Mouse (Mus musculus) CH12.LX (cell line): ENCODE data around the gene Ldlrad3. TPM values are rescaled to one million over a fixed set of nuclear protein-coding genes. Genes with fewer than 3 reads are reported as not detected.

Experiments used
- DNase-seq: peaks from one replicate; pipeline ENCODE4 v3.0.0-alpha.2; 2013; ENCODE audit errors: extremely low read depth
- H3K27ac ChIP-seq: 2 replicates; pipeline ENCODE4 v1.5.1; 2012; ENCODE audit warnings: low read depth, mild to moderate bottlenecking, control low read depth, moderate library complexity; ENCODE audit not compliant: insufficient read depth
- H3K27me3 ChIP-seq: replicated peaks from 2 replicates; pipeline ENCODE3; 2012; ENCODE audit warnings: inconsistent platforms
- H3K36me3 ChIP-seq, 2 experiments: replicated peaks in 1 of 2; 2 replicates each; pipeline versions ENCODE3 to v1.6.1; 2012; ENCODE audit warnings: inconsistent platforms in 1 of 2, low read length in 1 of 2, mild to moderate bottlenecking in 1 of 2, mixed read lengths in 1 of 2, moderate library complexity in 1 of 2; ENCODE audit not compliant: control insufficient read depth in 1 of 2, insufficient read depth in 1 of 2
- H3K4me1 ChIP-seq, 2 experiments: 2 replicates each; pipeline ENCODE4 v1.6.1; 2012; ENCODE audit warnings: inconsistent platforms in 1 of 2, moderate library complexity in 1 of 2; ENCODE audit not compliant: insufficient read depth in 2 of 2, control insufficient read depth in 1 of 2
- H3K4me2 ChIP-seq: 2 replicates; pipeline ENCODE4 v1.6.1; 2012; ENCODE audit warnings: low read depth, mild to moderate bottlenecking, control low read depth; ENCODE audit not compliant: poor library complexity, insufficient read depth, severe bottlenecking
- H3K4me3 ChIP-seq, 3 experiments: fragments of 150-350 bp in 1 of 3; sonication (generic) in 1 of 3; replicated peaks in 1 of 3; 2 replicates each; pipeline versions ENCODE3 to v1.5.1; 2011 to 2012; ENCODE audit warnings: low read depth in 2 of 3, low read length in 2 of 3, mild to moderate bottlenecking in 2 of 3, moderate library complexity in 2 of 3, control low read depth in 1 of 3, improper control_type of control experiment in 1 of 3, inconsistent platforms in 1 of 3, mixed read lengths in 1 of 3; ENCODE audit not compliant: poor library complexity in 1 of 3
- H3K79me2 ChIP-seq: replicated peaks from 2 replicates; pipeline ENCODE4 v1.6.1; 2012; ENCODE audit warnings: mild to moderate bottlenecking, moderate library complexity; ENCODE audit not compliant: control insufficient read depth, poor library complexity, insufficient read depth, severe bottlenecking; ENCODE audit errors: extremely low read depth
- H3K9ac ChIP-seq: 2 replicates; pipeline ENCODE4 v1.6.1; 2012; ENCODE audit warnings: low read depth, mild to moderate bottlenecking, control low read depth, moderate library complexity; ENCODE audit not compliant: insufficient read depth
- H3K9me3 ChIP-seq: replicated peaks from 2 replicates; pipeline ENCODE3; 2012; ENCODE audit warnings: low read length, inconsistent platforms, mixed read lengths
- BHLHE40 ChIP-seq: IDR thresholded peaks from 2 replicates; pipeline ENCODE4 v1.6.1; 2011; ENCODE audit warnings: mild to moderate bottlenecking, low read depth, low read length, improper control_type of control experiment
- CTCF ChIP-seq, 2 experiments: IDR thresholded peaks in 1 of 2; conservative IDR thresholded peaks in 1 of 2; 2 replicates each; pipeline ENCODE4 v1.5.1; 2011 to 2012; ENCODE audit warnings: low read depth in 2 of 2, low read length in 2 of 2, improper control_type of control experiment in 1 of 2, inconsistent platforms in 1 of 2, mild to moderate bottlenecking in 1 of 2, moderate library complexity in 1 of 2
- ETS1 ChIP-seq: conservative IDR thresholded peaks from 2 replicates; pipeline ENCODE4 v1.6.1; 2012; ENCODE audit warnings: low read depth, mild to moderate bottlenecking, inconsistent platforms, low read length, improper control_type of control experiment, moderate library complexity
- IRF4 ChIP-seq: IDR thresholded peaks from 2 replicates; pipeline ENCODE4 v1.6.1; 2014; ENCODE audit warnings: low read depth, mild to moderate bottlenecking, inconsistent platforms, low read length, improper control_type of control experiment
- JUN ChIP-seq: IDR thresholded peaks from 2 replicates; pipeline ENCODE4 v1.6.1; 2011; ENCODE audit warnings: low read depth, mild to moderate bottlenecking, low read length, improper control_type of control experiment, moderate library complexity; ENCODE audit not compliant: insufficient read depth
- MAX ChIP-seq: IDR thresholded peaks from 2 replicates; pipeline ENCODE4 v1.6.1; 2011; ENCODE audit warnings: low read length, improper control_type of control experiment
- NRF1 ChIP-seq: IDR thresholded peaks from 2 replicates; pipeline ENCODE4 v1.6.1; 2014; ENCODE audit warnings: low read depth, mild to moderate bottlenecking, inconsistent platforms, low read length, improper control_type of control experiment, moderate library complexity
- PAX5 ChIP-seq: IDR thresholded peaks from 2 replicates; pipeline ENCODE4 v1.6.1; 2012; ENCODE audit warnings: low read length, inconsistent platforms, mixed read lengths
- POLR2A ChIP-seq: IDR thresholded peaks from 2 replicates; pipeline ENCODE4 v1.6.1; 2011; ENCODE audit warnings: low read depth, mild to moderate bottlenecking, improper control_type of control experiment, low read length
- RCOR1 ChIP-seq: conservative IDR thresholded peaks from 2 replicates; pipeline ENCODE4 v1.6.1; 2012; ENCODE audit warnings: low read depth, mild to moderate bottlenecking, inconsistent platforms, low read length, improper control_type of control experiment
- SMC3 ChIP-seq: IDR thresholded peaks from 2 replicates; pipeline ENCODE4 v1.6.1; 2011; ENCODE audit warnings: low read depth, low read length, improper control_type of control experiment
- TBP ChIP-seq: conservative IDR thresholded peaks from 2 replicates; pipeline ENCODE4 v1.6.1; 2011; ENCODE audit warnings: low read depth, low read length, improper control_type of control experiment
- TCF12 ChIP-seq: IDR thresholded peaks from 2 replicates; pipeline ENCODE4 v1.6.1; 2014; ENCODE audit warnings: low read depth, mild to moderate bottlenecking, inconsistent platforms, low read length, improper control_type of control experiment
- USF1 ChIP-seq: IDR thresholded peaks from 2 replicates; pipeline ENCODE4 v1.6.1; 2014; ENCODE audit warnings: low read depth, mild to moderate bottlenecking, inconsistent platforms, low read length, improper control_type of control experiment
- ZMIZ1 ChIP-seq: IDR thresholded peaks from 2 replicates; pipeline ENCODE4 v1.6.1; 2012; ENCODE audit warnings: low read depth, mild to moderate bottlenecking, inconsistent platforms, low read length, improper control_type of control experiment
- ZNF384 ChIP-seq: IDR thresholded peaks from 2 replicates; pipeline ENCODE4 v1.6.1; 2012; ENCODE audit warnings: low read depth, low read length, improper control_type of control experiment, inconsistent platforms
- dilution Hi-C: fragments of 300-500 bp; cut with MboI; formaldehyde crosslinking; loops from 2 replicates; pipeline ENCODE4 v1.14.3; 2020; ENCODE audit warnings: low sequenced_read_pairs; ENCODE audit not compliant: extremely low pct_unique_long_range_greater_than_20kb, extremely low pct_ligation_motif_present
- in situ Hi-C: fragments of 300-500 bp; cut with MboI; formaldehyde crosslinking; loops from 3 replicates; pipeline ENCODE4 v1.14.3; 2019; ENCODE audit warnings: low sequenced_read_pairs, low pct_ligation_motif_present, low pct_unique_long_range_greater_than_20kb, mixed read lengths
- polyA plus RNA-seq: library from polyadenylated mRNA; unstranded; fragments of >175 nt; gene quantifications from 2 replicates; pipeline ENCODE4 v1.2.1, GENCODE M21; 2012; ENCODE audit warnings: low read depth; ENCODE audit not compliant: insufficient read length
- total RNA-seq, 2 experiments: library from RNA; depleted of rRNA; stranded (reverse); fragments of 300-350 nt in 1 of 2; fragments of >200 nt in 1 of 2; gene quantifications; 2 replicates each; pipeline ENCODE4 v1.2.3; 2012 to 2014

Gene Ldlrad3
- total and polyA plus RNA-seq, 3 experiments, result 0.30 to 2.7 (median 2.1) TPM

DNA sequence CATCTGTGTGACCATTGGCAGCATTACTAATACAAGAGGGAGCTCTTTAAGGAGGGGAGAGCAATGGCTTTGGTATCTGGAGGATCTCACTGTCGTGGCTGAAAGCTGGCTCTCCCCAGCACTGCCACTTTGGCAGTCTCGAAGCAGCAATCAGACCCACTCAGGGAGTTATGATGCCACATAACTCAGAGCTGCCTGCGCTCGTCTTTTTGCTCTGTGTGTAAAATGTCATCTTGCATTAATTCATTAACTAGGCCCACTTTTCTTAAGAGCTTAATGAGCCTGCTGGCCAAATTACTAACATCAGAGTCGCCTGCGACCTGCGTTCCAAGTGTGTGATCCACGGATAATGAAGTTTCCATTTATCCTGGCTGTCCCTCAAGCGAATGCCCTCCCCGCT, 230.1 kb downstream of the Ldlrad3 start:
- DNase-seq, result no peak
- TF ChIP-seq ETS1 (no peak), TCF12 (no peak), CTCF (conservative IDR thresholded peaks at IDR 0.05 in 1 of 2, IDR thresholded peaks at IDR 0.05 in 1 of 2; ENCODE audit: low read depth in 2 of 2, low read length in 2 of 2) (no peak), TBP (no peak), RCOR1 (no peak)
- Histone ChIP-seq H3K36me3 (peaks cover 0 to 3% of the 10 kb centered on the region in 2 experiments), H3K4me1 (no peaks in the 10 kb centered on the region), H3K27ac (no peak overlapping the region), H3K4me3 (no peak overlapping the region), H3K79me2 (no peaks in the 10 kb centered on the region), H3K4me2 (no peak overlapping the region), H3K9ac (no peak overlapping the region), H3K9me3 (no peaks in the 10 kb centered on the region), H3K27me3 (no peaks in the 10 kb centered on the region)
- dilution Hi-C loops, result no loop called here
- in situ Hi-C loops, result no loop called here

DNA sequence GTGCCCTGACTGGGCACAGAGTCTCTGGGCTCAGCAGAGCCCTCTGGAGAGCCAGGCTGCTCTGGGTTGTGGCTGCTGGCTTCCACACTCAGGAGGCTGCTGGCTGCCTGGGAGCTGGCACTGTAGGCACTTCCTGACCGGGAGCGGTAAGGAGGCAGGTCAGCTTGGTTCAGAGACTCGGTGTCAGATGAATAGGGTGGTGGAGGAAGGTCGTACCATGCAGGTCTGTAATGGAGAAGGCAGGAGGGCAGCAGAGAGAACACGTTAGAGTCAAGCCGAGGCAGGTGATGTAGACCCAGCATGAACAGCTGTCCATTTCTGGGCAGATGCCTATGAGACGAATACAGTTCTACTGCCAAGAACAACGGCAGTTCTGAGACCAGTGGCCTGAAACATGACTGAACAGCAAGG, 233.2 kb downstream of the Ldlrad3 start:
- Histone ChIP-seq H3K36me3 (peaks cover 0 to 3% of the 10 kb centered on the region in 2 experiments), H3K4me2 (no peak overlapping the region), H3K79me2 (no peaks in the 10 kb centered on the region), H3K4me3 (no peak overlapping the region), H3K4me1 (no peaks in the 10 kb centered on the region), H3K9me3 (no peaks in the 10 kb centered on the region), H3K9ac (no peak overlapping the region), H3K27ac (no peak overlapping the region), H3K27me3 (no peaks in the 10 kb centered on the region)
- DNase-seq, result no peak
- in situ Hi-C loops, result no loop called here
- dilution Hi-C loops, result no loop called here
- TF ChIP-seq MAX (no peak), POLR2A (no peak), USF1 (no peak), ZMIZ1 (no peak), NRF1 (no peak), PAX5 (no peak), ZNF384 (no peak), IRF4 (no peak), SMC3 (no peak), BHLHE40 (no peak), JUN (no peak)
- TF ChIP-seq, all 38 proteins: peak for 0
